In the genomic region with DNA sequence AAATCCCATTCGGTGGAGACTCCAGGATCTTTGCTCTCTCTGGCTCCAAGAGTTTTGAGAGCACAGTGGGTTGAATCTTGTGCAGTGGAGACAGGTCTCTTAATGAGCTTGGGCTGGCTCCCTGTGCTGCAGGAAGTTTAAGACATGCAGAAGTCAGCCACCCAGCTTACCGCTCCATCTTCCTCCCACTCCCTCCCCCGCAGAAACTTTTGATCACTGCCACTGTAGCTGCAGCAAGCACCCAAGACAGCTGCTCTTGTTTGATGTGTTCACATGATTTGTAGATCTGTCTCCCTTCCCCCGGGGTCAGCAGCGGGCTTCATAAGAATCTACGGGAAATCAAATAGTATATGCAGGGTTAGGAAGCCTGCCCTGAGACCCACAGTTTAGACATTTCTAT, we compare ENCODE assay signal across 10 mouse cellular contexts. TPM values are rescaled to one million over a fixed set of nuclear protein-coding genes. Genes with fewer than 3 reads are reported as not detected.
A peak's percentile ranks its signal among the peaks of the same experiment; 100 is the strongest.
DNase-seq lines count a peak whose midpoint lies in the region; ATAC-seq and TF ChIP-seq lines count a peak whose summit lies in the region.
"Had no signal": no experiment of that assay in that cellular context is flagged by ENCODE, and none has a peak within 500 bp of the region (broad histone marks: within the 10 kb centered on the region; RNA-seq: fewer than 3 reads in every experiment).

No protein-coding gene starts in this region.

- no peak for ATAC-seq in embryonic facial prominence, embryonic 14.5 days (ENCODE audit: low read depth)
- ATAC-seq in intestine, postnatal 0 days = no peak
- no peak for ATAC-seq in erythroid progenitor cell, adult 5-6 weeks (replicated peaks; ENCODE audit: low FRiP score, poor library complexity, severe bottlenecking)

- no peaks in the 10 kb centered on the region for H3K27me3 ChIP-seq in embryonic facial prominence, embryonic 14.5 days (replicated peaks; ENCODE audit: control insufficient read depth, insufficient read depth, low read length)
- H3K27me3 ChIP-seq in intestine, postnatal 0 days (replicated peaks; ENCODE audit: control insufficient read depth, insufficient read depth, low read length) = no peaks in the 10 kb centered on the region
- H3K27me3 ChIP-seq: heart, embryonic 15.5 days; neural tube, embryonic 12.5 days had no signal

- no peaks in the 10 kb centered on the region for H3K9me3 ChIP-seq in embryonic facial prominence, embryonic 14.5 days (ENCODE audit: control insufficient read depth, low read length)
- H3K9me3 ChIP-seq in intestine, postnatal 0 days (ENCODE audit: control insufficient read depth) = no peaks in the 10 kb centered on the region
- H3K9me3 ChIP-seq: heart, embryonic 15.5 days; neural tube, embryonic 12.5 days had no signal

- H3K9ac ChIP-seq in embryonic facial prominence, embryonic 14.5 days (ENCODE audit: low read depth, low read length) = no peak overlapping the region
- no peak overlapping the region for H3K9ac ChIP-seq in intestine, postnatal 0 days (ENCODE audit: low read depth, low read length)
- H3K9ac ChIP-seq: heart, embryonic 15.5 days; neural tube, embryonic 12.5 days had no signal

- H3K4me2 ChIP-seq in embryonic facial prominence, embryonic 14.5 days (ENCODE audit: low read depth, low read length) = no peak overlapping the region
- H3K4me2 ChIP-seq in intestine, postnatal 0 days (replicated peaks; ENCODE audit: low read depth) = no peak overlapping the region
- H3K4me2 ChIP-seq: heart, embryonic 15.5 days; neural tube, embryonic 12.5 days had no signal

- peak in 1 of 2 experiments; percentile 41 for DNase-seq in left cerebral cortex, adult 2 months (ENCODE audit: extremely low spot score in 1 of 2, low spot score in 2 of 2)
- no peak for DNase-seq in left cerebral cortex, adult 8-10 months (ENCODE audit: low spot score in 2 of 2)
- peak; percentile 20 for DNase-seq in embryonic facial prominence, embryonic 14.5 days (ENCODE audit: low spot score)
- peak; percentile 34 for DNase-seq in lung, postnatal 25 days (ENCODE audit: low spot score)
- DNase-seq in thymus, adult 18-20 months = peak; percentile 78 to 89
- DNase-seq: adrenal gland, adult 8-10 months had no signal

- intact Hi-C loops in left cerebral cortex, adult 2 months (cut with DNase I) = no loop called here

- H3K36me3 ChIP-seq in embryonic facial prominence, embryonic 14.5 days (ENCODE audit: control insufficient read depth, insufficient read depth, low read length) = peaks cover 20% of the 10 kb centered on the region; the same call in 1 of the 2 replicates
- H3K36me3 ChIP-seq in intestine, postnatal 0 days (ENCODE audit: control insufficient read depth, insufficient read depth) = no peaks in the 10 kb centered on the region
- H3K36me3 ChIP-seq: heart, embryonic 15.5 days had no signal

- H3K4me3 ChIP-seq in left cerebral cortex, adult 2 months = no peak overlapping the region
- no peak overlapping the region for H3K4me3 ChIP-seq in embryonic facial prominence, embryonic 14.5 days (ENCODE audit: low read depth, low read length)
- H3K4me3 ChIP-seq in intestine, postnatal 0 days (ENCODE audit: low read depth, low read length) = no peak overlapping the region
- H3K4me3 ChIP-seq: heart, embryonic 15.5 days; neural tube, embryonic 12.5 days had no signal

- no peak for TF ChIP-seq CTCF in left cerebral cortex, adult 2 months (IDR thresholded peaks at IDR 0.05)
- TF ChIP-seq CTCF in intestine, postnatal 0 days (IDR thresholded peaks at IDR 0.05; ENCODE audit: low read depth) = no peak

- peak overlapping the region; percentile 65 for H3K27ac ChIP-seq in left cerebral cortex, adult 2 months
- H3K27ac ChIP-seq in embryonic facial prominence, embryonic 14.5 days (replicated peaks; ENCODE audit: low read depth, low read length) = no peak overlapping the region
- H3K27ac ChIP-seq in intestine, postnatal 0 days (ENCODE audit: low read depth, low read length) = no peak overlapping the region
- H3K27ac ChIP-seq: heart, embryonic 15.5 days had no signal

- no peaks in the 10 kb centered on the region for H3K4me1 ChIP-seq in embryonic facial prominence, embryonic 14.5 days (ENCODE audit: control insufficient read depth, insufficient read depth, low read length)
- H3K4me1 ChIP-seq in intestine, postnatal 0 days (replicated peaks; ENCODE audit: control insufficient read depth, insufficient read depth, low read length) = no peaks in the 10 kb centered on the region

- 41% methylated on average over 6 of the region's 6 CpGs for WGBS in embryonic facial prominence, embryonic 14.5 days
- 35% methylated on average over 6 of the region's 6 CpGs for WGBS in intestine, postnatal 0 days

RNA-seq across cellular contexts. Expression of a gene that starts 42.3 kb away (rescaled TPM):
- total RNA-seq in left cerebral cortex, adult 2 months (2021) = not detected
- total RNA-seq in left cerebral cortex, adult 8-10 months (2022) = not detected
- not detected in 2 replicates for polyA plus RNA-seq in embryonic facial prominence, embryonic 14.5 days (2014; fragmentation: Nextera tagmentation; extraction: Ambion mirVana)
- polyA plus RNA-seq in intestine, postnatal 0 days (2015; fragmentation: Nextera tagmentation; extraction: Ambion mirVana) = not detected in 2 replicates
- total RNA-seq in erythroid progenitor cell, adult 5-6 weeks (2015; ENCODE audit: low replicate concordance) = not detected in 2 replicates
- total RNA-seq in erythroid progenitor cell, adult 5-6 weeks (2017; ENCODE audit: low replicate concordance) = not detected in 2 replicates
- total RNA-seq: adrenal gland, adult 8-10 months had no signal
- polyA plus RNA-seq: heart, embryonic 15.5 days had no signal

RNA-seq across cellular contexts. Expression of a gene that starts 55.0 kb away (rescaled TPM):
- 10 to 100 TPM in 1 of 2 experiments, 1 to 10 TPM in 1; 9.0 to 10.8 TPM for total RNA-seq in left cerebral cortex, adult 2 months (2021)
- total RNA-seq in left cerebral cortex, adult 8-10 months (2022) = 10 to 100 TPM in 2 of 4 experiments, 1 to 10 TPM in 2; 9.6 to 11.3 (median 10.1) TPM
- polyA plus RNA-seq in embryonic facial prominence, embryonic 14.5 days (2014; fragmentation: Nextera tagmentation; extraction: Ambion mirVana) = 49.3 and 56.1 TPM in 2 replicates
- polyA plus RNA-seq in intestine, postnatal 0 days (2015; fragmentation: Nextera tagmentation; extraction: Ambion mirVana) = 18.4 and 19.2 TPM in 2 replicates
- total RNA-seq in erythroid progenitor cell, adult 5-6 weeks (2015; ENCODE audit: low replicate concordance) = 50.3 and 51.9 TPM in 2 replicates
- 34.3 and 62.1 TPM in 2 replicates for total RNA-seq in erythroid progenitor cell, adult 5-6 weeks (2017; ENCODE audit: low replicate concordance)

Comparison
In these comparisons a context has a peak if more than half of its experiments do, and no peak if none do; other contexts are left out.
1. DNase-seq: peak in embryonic facial prominence, embryonic 14.5 days (single experiment), lung, postnatal 25 days (single experiment) and thymus, adult 18-20 months (2 of 2); none in left cerebral cortex, adult 8-10 months (0 of 2).